Mouse (Mus musculus) lung, postnatal 0 days (tissue): Measurements from ENCODE around the gene Lrmda.

Experiments used
- CTCF ChIP-seq: IDR thresholded peaks from 2 replicates; pipeline ENCODE4 v1.5.1; 2016; ENCODE audit warnings: antibody characterized with exemption, mild to moderate bottlenecking
- EP300 ChIP-seq: IDR thresholded peaks from 2 replicates; pipeline ENCODE4 v1.6.1; 2016; ENCODE audit warnings: antibody characterized with exemption, mild to moderate bottlenecking, control low read depth

- TF ChIP-seq EP300 (no peak), CTCF (no peak)
Observed at GRCm38 (mm10) chr14:22841136-22841535, 821.6 kb downstream of the Lrmda start.
